Mouse (Mus musculus): ENCODE results near the gene Zbtb8b. TPM values are rescaled to one million over a fixed set of nuclear protein-coding genes. Genes with fewer than 3 reads are reported as not detected.

Zbtb8b gene
- polyA plus RNA-seq, 2 experiments: 0.31 to 0.91 TPM

DNA sequence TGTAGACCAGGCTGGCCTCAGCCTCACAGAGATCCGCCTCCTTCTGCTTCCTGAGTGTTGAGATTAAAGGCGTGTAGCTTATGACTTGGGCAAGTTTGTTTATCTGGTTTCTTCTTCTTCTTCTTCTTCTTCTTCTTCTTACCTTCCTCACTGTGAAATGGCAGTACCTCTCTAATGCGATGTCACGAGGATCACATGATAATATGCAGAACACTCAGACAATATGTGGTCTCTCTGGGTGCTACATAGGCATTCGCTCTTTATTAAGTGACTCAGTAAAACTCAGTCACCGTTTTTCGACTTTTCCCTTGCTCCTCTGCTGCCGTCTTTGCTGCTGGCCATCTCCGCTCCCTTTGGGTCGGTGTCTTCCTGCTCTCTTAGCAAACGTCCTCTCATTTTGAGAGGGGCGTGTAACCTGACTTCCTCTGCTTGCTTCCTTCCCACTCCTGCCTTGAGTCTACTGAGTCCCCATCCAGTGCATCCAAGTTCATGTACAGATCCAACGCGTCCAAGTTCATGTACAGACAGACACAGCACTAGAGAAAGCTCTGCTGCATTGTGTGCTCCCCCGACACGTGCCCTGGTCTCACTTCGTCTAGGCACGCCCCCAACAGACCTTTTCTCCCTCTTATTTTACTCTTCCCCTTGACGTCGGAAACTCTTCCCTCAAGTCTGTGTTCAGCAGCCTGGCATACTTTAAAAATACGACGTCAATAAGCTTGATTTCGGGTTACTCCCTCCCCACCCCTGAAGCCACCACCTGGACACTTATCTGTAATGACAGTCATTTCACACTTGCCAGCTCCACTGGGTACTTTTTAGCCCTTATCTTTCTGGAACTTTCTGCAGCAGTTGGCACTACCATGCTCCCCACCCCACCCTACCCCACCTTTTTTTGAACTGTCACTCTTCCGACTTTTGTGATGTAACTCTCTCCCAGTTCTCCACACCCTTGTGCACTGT lies 22.7 kb upstream of the Zbtb8b start:
- H3K4me3 ChIP-seq (ENCODE audit: insufficient read depth in 1 of 2, low read depth in 2 of 2, low read length in 2 of 2): peak overlapping the region; percentile 83 to 93
- no peaks in the 10 kb centered on the region for H3K9me3 ChIP-seq (ENCODE audit: control insufficient read depth, low read length)
- H3K4me2 ChIP-seq (ENCODE audit: low read depth): peak overlapping the region; percentile 88
- peak; percentile 83 to 92 (median 89) for DNase-seq (ENCODE audit: low read depth in 3 of 3, low spot score in 3 of 3)
- TF ChIP-seq CTCF (IDR thresholded peaks at IDR 0.05; ENCODE audit: low read depth): no peak
- TF ChIP-seq EP300 (IDR thresholded peaks at IDR 0.05; ENCODE audit: low read depth): peak; percentile 91
- peaks cover 29 to 33% of the 10 kb centered on the region in 2 experiments for H3K4me1 ChIP-seq (replicated peaks; ENCODE audit: control insufficient read depth in 2 of 2, insufficient read depth in 2 of 2, low read length in 1 of 2)
- H3K27me3 ChIP-seq (ENCODE audit: control insufficient read depth, insufficient read depth, low read length): no peaks in the 10 kb centered on the region
- H3K36me3 ChIP-seq (replicated peaks; ENCODE audit: control insufficient read depth, insufficient read depth, low read depth): peaks cover 40% of the 10 kb centered on the region
- peak overlapping the region; percentile 99 for H3K27ac ChIP-seq
- peak; percentile 68 for ATAC-seq (ENCODE audit: insufficient read depth)
- 41% methylated on average over 24 of the region's 24 CpGs for WGBS (ENCODE audit: insufficient replicate concordance)
- H3K9ac ChIP-seq (replicated peaks): peak overlapping the region; percentile 98

DNA sequence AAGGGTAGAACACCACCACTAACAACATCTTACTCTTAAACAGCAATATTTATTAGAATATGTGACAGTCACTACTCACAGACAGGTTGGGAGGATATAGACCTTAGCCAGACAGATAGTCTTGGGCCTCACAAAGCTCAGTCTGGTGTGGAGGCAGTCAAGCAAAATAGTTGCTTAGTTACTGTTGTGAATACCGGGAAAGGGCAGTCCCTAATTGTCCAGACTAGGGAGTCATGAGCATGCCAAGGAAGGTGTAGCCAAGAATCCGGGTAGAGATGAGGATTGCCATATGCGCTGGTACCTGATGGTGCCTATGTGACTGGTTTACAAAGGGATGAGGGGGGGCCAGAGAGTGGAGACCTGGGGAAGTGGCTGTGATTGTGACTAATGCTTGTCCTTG lies 21.5 kb upstream of the Zbtb8b start:
- ATAC-seq (ENCODE audit: insufficient read depth): no peak
- H3K36me3 ChIP-seq (replicated peaks; ENCODE audit: control insufficient read depth, insufficient read depth, low read depth): peaks cover 28% of the 10 kb centered on the region
- peak overlapping the region; percentile 98 for H3K9ac ChIP-seq (replicated peaks)
- WGBS (ENCODE audit: insufficient replicate concordance): 38% methylated on average over 3 of the region's 3 CpGs
- H3K4me2 ChIP-seq (ENCODE audit: low read depth): peak overlapping the region; percentile 88
- DNase-seq (ENCODE audit: low read depth in 3 of 3, low spot score in 3 of 3): peak in 1 of 3 experiments; percentile 20
- TF ChIP-seq CTCF (IDR thresholded peaks at IDR 0.05; ENCODE audit: low read depth): no peak
- no peaks in the 10 kb centered on the region for H3K27me3 ChIP-seq (ENCODE audit: control insufficient read depth, insufficient read depth, low read length)
- peak overlapping the region; percentile 83 to 93 for H3K4me3 ChIP-seq (ENCODE audit: insufficient read depth in 1 of 2, low read depth in 2 of 2, low read length in 2 of 2)
- H3K9me3 ChIP-seq (ENCODE audit: control insufficient read depth, low read length): no peaks in the 10 kb centered on the region
- peak overlapping the region; percentile 99 for H3K27ac ChIP-seq
- peaks cover 29 to 33% of the 10 kb centered on the region in 2 experiments for H3K4me1 ChIP-seq (replicated peaks; ENCODE audit: control insufficient read depth in 2 of 2, insufficient read depth in 2 of 2, low read length in 1 of 2)

DNA sequence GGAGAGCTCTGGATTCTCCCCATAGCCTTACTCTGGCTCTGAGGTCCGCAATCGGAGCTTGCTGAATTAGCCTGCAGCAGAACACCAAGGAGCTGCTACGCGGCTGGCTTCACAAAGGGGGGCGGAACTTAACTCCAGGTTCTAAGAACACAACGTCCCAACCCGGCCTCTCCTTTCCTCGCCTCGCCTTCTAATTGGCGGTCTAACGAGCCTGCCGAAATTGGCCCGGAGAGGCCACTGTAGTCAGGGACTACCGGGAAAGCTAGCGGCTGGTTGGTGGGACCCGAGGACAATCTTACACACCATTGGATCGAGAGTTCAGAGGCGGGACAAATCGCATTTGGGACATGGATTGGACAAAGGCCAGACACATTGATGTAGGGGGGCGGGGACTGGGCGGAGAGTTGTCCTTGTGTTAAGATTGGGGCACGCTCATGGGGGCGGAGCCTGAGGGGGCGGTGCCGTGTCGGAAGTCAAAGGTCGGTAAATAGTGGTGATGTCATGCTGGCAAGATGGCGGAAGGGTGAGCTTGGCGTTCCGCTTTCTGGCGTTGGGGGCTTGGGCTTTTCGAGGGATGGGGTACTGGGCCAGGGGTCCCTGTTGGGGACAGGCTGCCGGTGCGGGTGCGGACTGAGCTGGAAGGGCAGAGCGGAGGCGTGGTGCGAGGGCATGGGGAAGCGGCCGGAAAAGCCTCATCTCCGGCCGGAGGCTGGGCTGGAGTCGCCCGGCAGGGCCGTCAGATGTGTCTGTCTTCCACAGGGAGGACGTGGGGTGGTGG lies 20.7 kb upstream of the Zbtb8b start, which contains the start of gene Bsdc1:
Bsdc1 (plus strand) TSS at position 399 of the 778 bp plus-strand sequence.
- peak within 1 kb of the TSS; percentile 99 for H3K27ac ChIP-seq
- peaks cover 29 to 33% of the 10 kb centered on the region in 2 experiments for H3K4me1 ChIP-seq (replicated peaks; ENCODE audit: control insufficient read depth in 2 of 2, insufficient read depth in 2 of 2, low read length in 1 of 2)
- peaks cover 20% of the 10 kb centered on the region for H3K36me3 ChIP-seq (replicated peaks; ENCODE audit: control insufficient read depth, insufficient read depth, low read depth)
- under 1% methylated on average over 45 of the region's 46 CpGs for WGBS (ENCODE audit: insufficient replicate concordance)
- ATAC-seq (ENCODE audit: insufficient read depth): peak; percentile 92
- H3K4me3 ChIP-seq (ENCODE audit: insufficient read depth in 1 of 2, low read depth in 2 of 2, low read length in 2 of 2): peak within 1 kb of the TSS; percentile 83 to 93
- peak; percentile 100 for DNase-seq (ENCODE audit: low read depth in 3 of 3, low spot score in 3 of 3)
- H3K27me3 ChIP-seq (ENCODE audit: control insufficient read depth, insufficient read depth, low read length): no peaks in the 10 kb centered on the region
- TF ChIP-seq CTCF (IDR thresholded peaks at IDR 0.05; ENCODE audit: low read depth) (no peak), EP300 (IDR thresholded peaks at IDR 0.05; ENCODE audit: low read depth) (no peak)
- H3K9me3 ChIP-seq (ENCODE audit: control insufficient read depth, low read length): no peaks in the 10 kb centered on the region
- peak within 1 kb of the TSS; percentile 98 for H3K9ac ChIP-seq (replicated peaks)
- H3K4me2 ChIP-seq (ENCODE audit: low read depth): peak within 1 kb of the TSS; percentile 96

DNA sequence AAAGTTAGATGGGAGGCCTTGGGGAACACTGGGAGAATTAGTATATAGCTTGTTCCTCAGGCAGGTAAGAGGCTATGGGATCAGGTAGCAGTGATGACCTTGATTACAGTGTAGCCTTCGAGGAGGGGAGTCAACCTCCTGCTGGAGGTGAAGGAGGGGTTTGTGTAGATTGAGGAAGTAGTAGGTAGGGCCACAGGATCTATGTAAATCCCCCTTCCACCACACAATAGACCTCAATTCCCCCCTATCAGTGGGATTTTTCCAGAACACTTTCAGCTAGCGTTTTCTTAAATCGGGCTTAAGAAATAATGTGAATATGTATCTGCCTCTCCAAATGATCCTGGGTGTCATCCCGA lies 20.2 kb upstream of the Zbtb8b start:
- Histone ChIP-seq H3K27me3 (ENCODE audit: control insufficient read depth, insufficient read depth, low read length) (no peaks in the 10 kb centered on the region), H3K9me3 (ENCODE audit: control insufficient read depth, low read length) (no peaks in the 10 kb centered on the region), H3K36me3 (replicated peaks; ENCODE audit: control insufficient read depth, insufficient read depth, low read depth) (peaks cover 14% of the 10 kb centered on the region), H3K4me3 (ENCODE audit: insufficient read depth in 1 of 2, low read depth in 2 of 2, low read length in 2 of 2) (peak overlapping the region; percentile 63 to 67), H3K4me2 (ENCODE audit: low read depth) (peak overlapping the region; percentile 96), H3K27ac (peak overlapping the region; percentile 78), H3K9ac (replicated peaks) (peak overlapping the region; percentile 76), H3K4me1 (replicated peaks; ENCODE audit: control insufficient read depth in 2 of 2, insufficient read depth in 2 of 2, low read length in 1 of 2) (peaks cover 29 to 33% of the 10 kb centered on the region in 2 experiments)
- no peak for ATAC-seq (ENCODE audit: insufficient read depth)
- 0% methylated on average over 4 of the region's 4 CpGs for WGBS (ENCODE audit: insufficient replicate concordance)
- DNase-seq (ENCODE audit: low read depth in 3 of 3, low spot score in 3 of 3): no peak
- no peak for TF ChIP-seq CTCF (IDR thresholded peaks at IDR 0.05; ENCODE audit: low read depth)
- no peak for TF ChIP-seq EP300 (IDR thresholded peaks at IDR 0.05; ENCODE audit: low read depth)

Measured in liver, embryonic 14.5 days (tissue).